Mouse (Mus musculus) forebrain, embryonic 15.5 days (tissue): ENCODE measurements around the gene Rbl2. TPM values are rescaled to one million over a fixed set of nuclear protein-coding genes. Genes with fewer than 3 reads are reported as not detected.

ENCODE experiments used
- polyA plus RNA-seq: library from polyadenylated mRNA; unstranded; fragments of >200 nt; fragmentation: Nextera tagmentation; extraction: Ambion mirVana; gene quantifications from 2 replicates; pipeline ENCODE4 v1.2.1, GENCODE M21; 2015

Gene Rbl2
- polyA plus RNA-seq, 1 experiment from 2014 or later, result 22.0 TPM

Other genes with a start within 250 kb of the Rbl2 start
- gene Chd9, start 241.7 kb upstream of the Rbl2 start, polyA plus RNA-seq, result 91.0 and 102 TPM in 2 replicates
- 134 and 138 TPM in 2 replicates for gene Aktip, start 129.9 kb downstream of the Rbl2 start, polyA plus RNA-seq
- 13.6 and 14.0 TPM in 2 replicates for gene Rpgrip1l, start 243.2 kb downstream of the Rbl2 start, polyA plus RNA-seq
- 111 and 114 TPM in 2 replicates for gene Fto, start 243.5 kb downstream of the Rbl2 start, polyA plus RNA-seq